8 mouse cellular contexts compared by ENCODE assay signal in the genomic region with DNA sequence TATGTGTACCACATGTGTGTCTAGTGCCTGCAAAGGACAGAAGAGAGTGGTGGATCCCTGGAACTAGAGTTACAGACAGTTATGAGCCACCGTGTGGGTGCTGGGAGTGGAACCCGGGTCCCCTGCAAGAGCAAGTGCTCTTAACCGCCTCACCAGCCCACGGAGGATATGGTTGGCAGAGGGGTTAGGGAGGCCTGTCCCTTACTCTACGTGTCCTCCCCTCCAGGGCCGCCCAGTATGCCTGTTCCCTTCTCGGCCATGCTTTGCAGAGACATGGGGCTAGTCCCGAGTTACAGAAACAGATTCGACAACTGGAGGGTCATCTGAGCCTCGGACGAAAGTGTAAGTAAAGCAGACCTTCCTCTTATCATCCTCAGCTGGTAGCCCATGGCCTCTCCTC. TPM values are rescaled to one million over a fixed set of nuclear protein-coding genes. Genes with fewer than 3 reads are reported as not detected.
A peak's percentile ranks its signal among the peaks of the same experiment; 100 is the strongest.
DNase-seq lines count a peak whose midpoint lies in the region; ATAC-seq and TF ChIP-seq lines count a peak whose summit lies in the region.

No protein-coding gene starts in this region.

- peak overlapping the region; percentile 81 for H3K4me2 ChIP-seq in embryonic facial prominence, embryonic 11.5 days (ENCODE audit: low read depth, low read length)
- peak overlapping the region; percentile 79 for H3K4me2 ChIP-seq in hindbrain, embryonic 16.5 days (ENCODE audit: low read length)
- H3K4me2 ChIP-seq in midbrain, embryonic 16.5 days (ENCODE audit: low read length): peak overlapping the region; percentile 88

- TF ChIP-seq CTCF in left cerebral cortex, adult 2 months (IDR thresholded peaks at IDR 0.05): no peak

- no peak for ATAC-seq in embryonic facial prominence, embryonic 11.5 days (replicated peaks; ENCODE audit: insufficient number of reproducible peaks, low FRiP score, low TSS enrichment, low read depth)
- no peak for ATAC-seq in hindbrain, embryonic 16.5 days
- ATAC-seq in midbrain, embryonic 16.5 days: no peak

- intact Hi-C loops in left cerebral cortex, adult 2 months (cut with DNase I): loop anchor here (2.0 kb wide), 1 partner anchor 90 kb away; no protein-coding TSS in a partner anchor

- H3K27me3 ChIP-seq in embryonic facial prominence, embryonic 11.5 days (ENCODE audit: control insufficient read depth, insufficient read depth, low read length): no peaks in the 10 kb centered on the region
- H3K27me3 ChIP-seq in hindbrain, embryonic 16.5 days (replicated peaks; ENCODE audit: control insufficient read depth, insufficient read depth, low read length): no peaks in the 10 kb centered on the region
- no peaks in the 10 kb centered on the region for H3K27me3 ChIP-seq in midbrain, embryonic 16.5 days (ENCODE audit: control insufficient read depth, insufficient read depth, low read depth, low read length)

- H3K4me3 ChIP-seq in left cerebral cortex, adult 2 months: peak overlapping the region; percentile 87
- peak overlapping the region; percentile 93; the same call in 1 of the 2 replicates for H3K4me3 ChIP-seq in embryonic facial prominence, embryonic 11.5 days (ENCODE audit: low read depth, low read length)
- H3K4me3 ChIP-seq in hindbrain, embryonic 16.5 days (ENCODE audit: low read length): peak overlapping the region; percentile 81
- peak overlapping the region; percentile 95 for H3K4me3 ChIP-seq in midbrain, embryonic 16.5 days (ENCODE audit: low read depth, low read length)

- no peak overlapping the region for H3K27ac ChIP-seq in left cerebral cortex, adult 2 months
- no peak overlapping the region for H3K27ac ChIP-seq in embryonic facial prominence, embryonic 11.5 days (replicated peaks; ENCODE audit: low read depth, low read length)
- H3K27ac ChIP-seq in hindbrain, embryonic 16.5 days (ENCODE audit: low read depth, low read length): no peak overlapping the region
- H3K27ac ChIP-seq in midbrain, embryonic 16.5 days (ENCODE audit: low read length): no peak overlapping the region

- no peaks in the 10 kb centered on the region for H3K4me1 ChIP-seq in embryonic facial prominence, embryonic 11.5 days (ENCODE audit: control insufficient read depth, insufficient read depth, low read length)
- H3K4me1 ChIP-seq in hindbrain, embryonic 16.5 days (ENCODE audit: control insufficient read depth, insufficient read depth, low read depth, low read length): peaks cover 11% of the 10 kb centered on the region
- H3K4me1 ChIP-seq in midbrain, embryonic 16.5 days (ENCODE audit: control insufficient read depth, insufficient read depth, low read length): peaks cover 19% of the 10 kb centered on the region

- peak overlapping the region; percentile 14; the same call in 1 of the 2 replicates for H3K9ac ChIP-seq in embryonic facial prominence, embryonic 11.5 days (replicated peaks; ENCODE audit: low read length)
- H3K9ac ChIP-seq in hindbrain, embryonic 16.5 days (ENCODE audit: low read depth, low read length): peak overlapping the region; percentile 92
- no peak overlapping the region for H3K9ac ChIP-seq in midbrain, embryonic 16.5 days (ENCODE audit: low read depth, low read length)

- peaks cover 4% of the 10 kb centered on the region for H3K36me3 ChIP-seq in embryonic facial prominence, embryonic 11.5 days (replicated peaks; ENCODE audit: control insufficient read depth, insufficient read depth, low read depth, low read length)
- H3K36me3 ChIP-seq in hindbrain, embryonic 16.5 days (ENCODE audit: control insufficient read depth, insufficient read depth, low read length): peaks cover 27% of the 10 kb centered on the region
- peaks cover 18% of the 10 kb centered on the region for H3K36me3 ChIP-seq in midbrain, embryonic 16.5 days (ENCODE audit: control insufficient read depth, insufficient read depth, low read length)

- WGBS in embryonic facial prominence, embryonic 11.5 days: 57% methylated on average over 11 of the region's 11 CpGs
- WGBS in hindbrain, embryonic 16.5 days: 74% methylated on average over 11 of the region's 11 CpGs
- WGBS in midbrain, embryonic 16.5 days: 79% methylated on average over 11 of the region's 11 CpGs

- no peaks in the 10 kb centered on the region for H3K9me3 ChIP-seq in embryonic facial prominence, embryonic 11.5 days (replicated peaks; ENCODE audit: control insufficient read depth, low read length)
- H3K9me3 ChIP-seq in hindbrain, embryonic 16.5 days (ENCODE audit: control insufficient read depth, low read length): no peaks in the 10 kb centered on the region
- no peaks in the 10 kb centered on the region for H3K9me3 ChIP-seq in midbrain, embryonic 16.5 days (replicated peaks; ENCODE audit: control insufficient read depth, low read length, poor library complexity, severe bottlenecking)

- DNase-seq in left cerebral cortex, adult 2 months (ENCODE audit: extremely low spot score in 1 of 2, low spot score in 2 of 2): no peak
- no peak for DNase-seq in left cerebral cortex, adult 9 months (ENCODE audit: low spot score in 2 of 2)
- DNase-seq in embryonic facial prominence, embryonic 11.5 days (ENCODE audit: low spot score): no peak
- DNase-seq in retina, postnatal 1 day: no peak
- no peak for DNase-seq in c-Kit-positive CD71-positive TER-119-positive erythroid progenitor cells, embryonic 14.5 days (ENCODE audit: low spot score)
- DNase-seq in natural killer cell, adult 2 months (ENCODE audit: low spot score in 2 of 2): no peak

RNA-seq across cellular contexts. Expression of gene Gm42957, which starts 1.2 kb away (rescaled TPM):
- under 1 TPM; 0.41 to 0.68 TPM for total RNA-seq in left cerebral cortex, adult 2 months (2021)
- not detected in 2 replicates for polyA plus RNA-seq in embryonic facial prominence, embryonic 11.5 days (2014; fragmentation: Nextera tagmentation; extraction: Ambion mirVana)
- 0.06 and 0.10 TPM in 2 replicates for polyA plus RNA-seq in hindbrain, embryonic 16.5 days (2015; fragmentation: Nextera tagmentation; extraction: Ambion mirVana)
- 0.07 and 0.24 TPM in 2 replicates for polyA plus RNA-seq in midbrain, embryonic 16.5 days (2015; fragmentation: Nextera tagmentation; extraction: Ambion mirVana)

RNA-seq across cellular contexts. Expression of gene Pex11b, which starts 1.3 kb away (rescaled TPM):
- total RNA-seq in left cerebral cortex, adult 2 months (2021): 10 to 100 TPM; 53.0 to 56.3 TPM
- polyA plus RNA-seq in embryonic facial prominence, embryonic 11.5 days (2014; fragmentation: Nextera tagmentation; extraction: Ambion mirVana): 54.7 and 62.3 TPM in 2 replicates
- 62.4 and 66.2 TPM in 2 replicates for polyA plus RNA-seq in hindbrain, embryonic 16.5 days (2015; fragmentation: Nextera tagmentation; extraction: Ambion mirVana)
- 60.5 and 67.0 TPM in 2 replicates for polyA plus RNA-seq in midbrain, embryonic 16.5 days (2015; fragmentation: Nextera tagmentation; extraction: Ambion mirVana)

RNA-seq across cellular contexts. Expression of gene Rbm8a, which starts 6.7 kb away (rescaled TPM):
- total RNA-seq in left cerebral cortex, adult 2 months (2021): 10 to 100 TPM; 37.6 to 38.5 TPM
- polyA plus RNA-seq in embryonic facial prominence, embryonic 11.5 days (2014; fragmentation: Nextera tagmentation; extraction: Ambion mirVana): 195 and 196 TPM in 2 replicates
- 110 and 113 TPM in 2 replicates for polyA plus RNA-seq in hindbrain, embryonic 16.5 days (2015; fragmentation: Nextera tagmentation; extraction: Ambion mirVana)
- polyA plus RNA-seq in midbrain, embryonic 16.5 days (2015; fragmentation: Nextera tagmentation; extraction: Ambion mirVana): 118 and 123 TPM in 2 replicates

RNA-seq across cellular contexts. Expression of gene Itga10, which starts 8.9 kb away (rescaled TPM):
- total RNA-seq in left cerebral cortex, adult 2 months (2021): 1 to 10 TPM; 2.9 to 3.6 TPM
- polyA plus RNA-seq in embryonic facial prominence, embryonic 11.5 days (2014; fragmentation: Nextera tagmentation; extraction: Ambion mirVana): 0.59 and 0.77 TPM in 2 replicates
- polyA plus RNA-seq in hindbrain, embryonic 16.5 days (2015; fragmentation: Nextera tagmentation; extraction: Ambion mirVana): 0.85 and 1.1 TPM in 2 replicates
- 1.1 and 1.2 TPM in 2 replicates for polyA plus RNA-seq in midbrain, embryonic 16.5 days (2015; fragmentation: Nextera tagmentation; extraction: Ambion mirVana)

RNA-seq across cellular contexts. Expression of gene Ankrd35, which starts 33.5 kb away (rescaled TPM):
- 1 to 10 TPM; 8.3 to 9.5 TPM for total RNA-seq in left cerebral cortex, adult 2 months (2021)
- polyA plus RNA-seq in embryonic facial prominence, embryonic 11.5 days (2014; fragmentation: Nextera tagmentation; extraction: Ambion mirVana): 0.14 and 0.45 TPM in 2 replicates
- 2.5 and 2.8 TPM in 2 replicates for polyA plus RNA-seq in hindbrain, embryonic 16.5 days (2015; fragmentation: Nextera tagmentation; extraction: Ambion mirVana)
- 2.9 and 3.2 TPM in 2 replicates for polyA plus RNA-seq in midbrain, embryonic 16.5 days (2015; fragmentation: Nextera tagmentation; extraction: Ambion mirVana)
